Mouse (Mus musculus) adrenal gland, adult 2 months (tissue): ENCODE results near the gene Kmt5a. TPM values are rescaled to one million over a fixed set of nuclear protein-coding genes. Genes with fewer than 3 reads are reported as not detected.
A peak's percentile ranks its signal among the peaks of the same experiment; 100 is the strongest.
"Not testable (repeated sequence)": the region's sequence is repeated elsewhere in the genome, so short reads cannot be mapped to it uniquely, and the experiment has no call there.

Source experiments
- DNase-seq: peaks from one replicate; pipeline ENCODE4 v3.0.0; 2021
- polyA plus RNA-seq: library from polyadenylated mRNA; depleted of rRNA; stranded (reverse); fragments of >200 nt; gene quantifications from 2 replicates; pipeline ENCODE4 v1.2.3, GENCODE M21; 2012
- total RNA-seq, 2 experiments: library from RNA; stranded (reverse); gene quantifications; 2 replicates each; pipeline ENCODE4 v1.2.3; 2021

Gene Kmt5a
- total and polyA plus RNA-seq, 3 experiments: 65.7 to 288 (median 127) TPM

GRCm38 (mm10) chr5:124482966-124483654, 43.4 kb downstream of the Kmt5a start, which contains the start of gene Snrnp35:
Snrnp35 (plus strand) TSS chr5:124483134.
- DNase-seq: peak; percentile 95

- DNase-seq: no peak
Measured at GRCm38 (mm10) chr5:124483655-124484396, 44.1 kb downstream of the Kmt5a start.

DNA sequence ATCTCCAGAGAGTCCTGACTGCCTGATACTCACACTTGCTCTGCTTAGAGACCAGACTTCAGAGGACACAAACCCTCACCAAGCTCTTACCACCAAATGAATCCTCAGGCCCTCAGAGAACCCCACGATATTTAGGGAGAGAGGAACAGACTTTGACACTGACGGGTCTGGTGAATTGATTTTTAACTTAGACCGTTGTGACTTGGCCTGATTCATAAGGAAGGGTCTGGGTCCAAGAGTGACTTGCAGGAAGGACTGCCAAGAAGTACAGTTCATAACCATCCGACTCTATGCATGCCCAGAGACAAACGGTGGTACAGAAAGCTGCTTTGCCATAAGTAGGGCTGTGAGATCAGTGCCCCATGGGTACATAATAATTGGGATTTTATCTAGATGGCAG, 45.9 kb downstream of the Kmt5a start:
- no peak for DNase-seq

- DNase-seq: no peak
Measured at GRCm38 (mm10) chr5:124488885-124489284, 49.2 kb downstream of the Kmt5a start.

- no peak for DNase-seq
Measured at GRCm38 (mm10) chr5:124491732-124492131, 52.0 kb downstream of the Kmt5a start.

- DNase-seq: no peak
Measured at GRCm38 (mm10) chr5:124492618-124493017, 52.9 kb downstream of the Kmt5a start.

DNA sequence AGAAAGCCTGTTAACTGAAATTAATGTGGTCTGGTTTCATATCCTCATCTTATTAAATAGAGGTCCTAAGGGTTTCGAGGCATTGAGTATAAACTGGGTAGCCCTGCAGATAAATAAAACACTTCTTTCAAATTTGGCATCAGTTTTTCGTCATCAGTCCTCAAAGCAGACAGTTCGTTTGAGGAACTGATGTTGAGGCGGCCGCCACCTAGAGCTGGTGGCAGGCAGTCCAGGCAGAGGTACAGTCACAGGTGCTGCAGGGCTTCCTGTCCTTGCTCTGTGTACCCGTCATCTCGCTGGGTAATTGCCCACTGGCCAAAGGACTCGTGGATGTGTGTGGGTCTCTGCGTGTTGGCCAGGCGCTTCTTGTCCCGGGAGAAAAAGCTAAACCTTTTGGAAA, 53.7 kb downstream of the Kmt5a start:
- DNase-seq: no peak

DNA sequence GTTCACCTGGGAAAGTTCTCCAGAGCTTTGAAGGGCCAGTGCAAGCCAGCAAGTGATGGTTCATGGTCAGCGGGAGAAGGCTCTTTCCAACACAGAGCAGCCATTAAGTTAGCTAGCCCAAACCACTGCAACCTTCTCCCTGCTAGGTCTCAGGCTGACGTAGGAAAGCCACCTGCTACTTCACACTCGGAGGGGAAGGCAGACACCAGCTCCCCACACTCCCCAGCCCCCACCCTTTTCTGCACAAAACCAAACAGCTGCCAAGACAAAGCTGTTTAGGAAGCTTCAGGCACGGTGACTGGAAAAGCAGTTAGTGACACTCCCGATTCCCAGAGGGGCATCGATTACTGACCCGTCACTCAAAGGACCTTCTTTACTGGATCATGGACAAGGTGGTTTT, 55.8 kb downstream of the Kmt5a start:
- DNase-seq: no peak

GRCm38 (mm10) chr5:124496614-124497514, 57.1 kb downstream of the Kmt5a start:
- DNase-seq: no peak

DNA sequence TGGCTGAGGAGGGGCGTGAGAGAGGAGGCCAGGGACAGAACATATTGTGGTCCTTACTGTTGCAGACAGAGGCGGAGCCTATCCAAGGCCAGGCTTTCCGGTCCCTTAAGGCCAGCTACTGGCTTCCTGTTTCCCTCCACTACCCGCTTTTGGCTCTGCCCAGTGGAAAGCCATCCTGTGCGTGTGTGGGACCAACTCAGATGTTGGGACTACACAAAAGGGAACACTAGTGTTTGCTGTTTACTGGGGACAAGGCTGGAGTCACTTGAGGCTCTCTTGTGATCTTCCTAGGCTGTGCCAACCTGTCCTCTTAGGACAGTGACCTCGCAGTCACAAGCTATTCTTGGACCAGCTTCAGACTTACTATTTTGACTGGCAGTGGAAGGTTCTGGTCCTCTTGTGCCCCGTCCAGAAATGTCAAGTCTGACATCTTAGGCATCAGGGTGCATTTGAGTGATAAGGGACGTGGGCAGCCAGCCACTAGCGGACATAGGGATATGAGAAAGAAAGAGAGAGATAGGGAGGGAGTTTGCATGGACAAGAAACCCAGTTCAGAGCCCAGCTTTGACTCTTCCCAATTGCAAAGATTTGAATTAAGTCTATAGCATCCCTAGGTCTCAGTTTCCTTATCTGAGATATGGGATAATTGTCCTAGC, 58.6 kb downstream of the Kmt5a start:
- peak; percentile 69 for DNase-seq

- no peak for DNase-seq
Measured at GRCm38 (mm10) chr5:124499001-124499400, 59.3 kb downstream of the Kmt5a start.

- not testable (repeated sequence) for DNase-seq
Measured at GRCm38 (mm10) chr5:124500037-124500436, 60.3 kb downstream of the Kmt5a start.

DNA sequence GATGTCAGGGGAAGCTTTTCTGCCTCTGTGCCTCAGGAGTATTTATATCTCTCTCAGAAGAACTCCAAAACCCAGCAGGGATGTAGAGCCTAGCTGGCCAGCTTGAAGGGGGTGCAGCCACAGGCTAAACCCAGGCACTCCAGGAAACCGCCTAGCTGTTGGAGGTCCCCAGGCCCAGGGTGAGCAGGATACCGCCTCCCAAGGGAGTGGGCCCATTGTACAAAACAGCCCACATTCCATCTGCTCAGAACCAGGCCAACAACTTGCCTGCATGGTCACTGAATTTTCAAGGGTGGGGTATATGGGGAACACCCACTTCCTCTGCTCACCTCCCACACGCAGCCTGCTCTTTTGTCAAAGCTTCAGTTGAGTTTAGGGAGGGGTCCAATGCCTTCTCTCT, 60.8 kb downstream of the Kmt5a start:
- DNase-seq: no peak

- no peak for DNase-seq
Measured at GRCm38 (mm10) chr5:124501541-124501940, 61.8 kb downstream of the Kmt5a start.

DNA sequence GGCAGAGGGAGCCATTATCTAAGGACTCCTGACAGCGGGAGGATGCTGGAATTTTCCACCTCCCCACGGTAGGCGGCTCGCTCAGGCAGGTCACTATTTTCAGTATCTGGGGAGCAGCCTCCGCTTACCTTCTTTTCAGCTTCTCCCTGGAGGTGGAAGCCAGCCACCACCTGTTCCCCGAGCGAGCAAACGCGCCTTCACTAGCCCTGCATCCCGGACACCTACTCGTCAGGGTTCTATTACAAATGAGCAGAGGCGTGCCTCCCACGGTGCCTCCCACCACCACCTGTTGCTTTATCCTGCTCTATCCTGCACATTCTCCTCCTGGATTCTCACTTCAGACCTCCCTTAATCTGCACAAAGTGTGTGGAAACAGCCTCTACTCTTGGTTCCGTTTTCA, 64.0 kb downstream of the Kmt5a start:
- no peak for DNase-seq

DNA sequence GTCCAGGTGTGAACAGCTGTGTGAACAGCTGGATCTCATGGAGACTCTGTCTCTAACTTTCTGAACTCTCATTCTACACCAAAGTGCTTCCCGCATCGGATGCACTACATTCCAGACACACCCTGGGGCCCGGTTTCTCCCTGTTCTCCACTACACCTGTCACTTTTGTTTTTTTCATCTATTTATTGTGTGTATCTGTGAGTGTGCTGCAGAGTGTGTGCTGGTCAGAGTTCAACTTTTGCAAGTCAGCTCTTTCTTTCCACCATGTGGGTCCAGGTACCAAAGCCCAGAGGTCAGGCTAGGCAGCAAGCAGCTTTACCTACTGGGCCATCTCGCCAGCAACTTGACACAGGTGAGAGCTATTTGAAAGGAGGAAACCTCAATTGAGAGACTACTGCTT, 65.5 kb downstream of the Kmt5a start:
- DNase-seq: no peak

DNA sequence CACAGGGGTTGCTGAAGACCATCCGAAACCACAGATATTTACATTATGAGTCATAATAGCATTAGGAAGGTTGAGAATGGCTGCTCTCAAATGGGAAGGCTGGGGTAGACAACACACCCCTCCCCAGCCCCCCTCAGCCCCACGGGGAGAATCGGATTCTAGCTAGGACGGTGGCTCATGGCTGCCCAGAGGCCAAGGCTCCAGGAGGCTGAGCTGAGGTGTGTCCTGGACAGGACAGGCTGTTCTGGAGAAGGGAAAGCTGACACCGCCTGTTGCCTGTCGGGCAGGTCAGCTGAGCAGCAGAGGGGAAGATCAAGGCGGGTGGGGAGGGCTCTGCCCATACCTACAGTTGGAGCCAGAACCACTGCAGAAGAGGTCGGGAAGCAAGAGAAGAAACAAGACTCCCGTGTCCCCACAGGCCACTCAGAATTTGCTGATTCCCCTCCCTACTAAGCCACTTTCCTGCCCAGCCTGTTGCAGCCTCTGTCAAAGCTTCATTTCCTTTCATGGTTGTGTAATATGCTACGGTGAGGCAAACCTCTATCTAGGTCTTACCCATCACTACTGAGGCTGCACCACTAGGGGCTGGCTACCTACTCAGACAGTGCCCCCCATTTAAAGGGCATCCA, 67.1 kb downstream of the Kmt5a start:
- DNase-seq: no peak

DNA sequence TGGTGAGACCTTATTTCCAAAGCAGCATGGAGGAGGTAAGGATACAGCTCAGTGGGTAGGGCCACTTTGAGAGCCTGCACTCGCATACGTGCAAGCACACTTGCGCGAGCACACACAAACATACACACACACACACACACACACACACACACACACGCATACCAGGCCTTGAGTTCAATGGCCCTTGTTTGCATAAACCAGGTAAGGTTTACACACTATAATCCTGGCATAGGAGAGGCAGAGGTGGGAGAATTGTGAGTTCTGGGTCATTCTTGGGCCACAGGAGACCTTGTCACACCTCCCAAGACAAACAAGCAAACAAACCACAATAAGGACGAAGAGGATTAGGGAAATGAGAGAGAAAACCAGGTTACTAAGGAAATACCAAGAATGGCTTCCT, 69.5 kb downstream of the Kmt5a start:
- no peak for DNase-seq

DNA sequence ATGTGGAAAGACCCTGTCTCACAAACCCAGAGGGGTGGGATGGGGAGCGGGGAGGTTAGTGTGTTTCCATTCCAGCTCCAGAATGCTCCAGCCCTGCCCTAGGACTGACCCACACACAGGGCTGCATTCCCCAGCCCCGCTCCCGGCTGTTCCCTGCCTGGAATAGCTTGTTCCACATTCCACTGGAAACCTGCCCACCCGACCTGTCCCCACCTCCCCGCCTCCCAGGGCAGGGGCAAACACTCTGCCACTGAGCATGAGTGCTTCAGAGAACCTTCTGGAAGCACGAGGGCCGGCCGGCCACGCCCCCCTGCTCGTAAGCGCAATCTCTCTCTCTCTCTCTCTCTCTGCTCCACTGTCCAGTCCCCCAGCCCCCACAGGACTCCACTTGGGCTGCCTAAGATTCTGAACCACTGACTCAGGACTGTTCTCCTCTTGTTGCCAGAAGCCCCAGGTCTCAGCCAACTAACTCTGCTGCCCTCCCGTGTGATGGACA, 70.1 kb downstream of the Kmt5a start:
- no peak for DNase-seq

GRCm38 (mm10) chr5:124510536-124511050, 70.9 kb downstream of the Kmt5a start:
- DNase-seq: no peak
